Mouse (Mus musculus) heart, postnatal 0 days (tissue): ENCODE measurements around the gene Mtmr3.

Source experiments
- CTCF ChIP-seq: IDR thresholded peaks from 2 replicates; pipeline ENCODE4 v1.5.1; 2016; ENCODE audit warnings: antibody characterized with exemption, control low read depth, low read depth
- EP300 ChIP-seq: IDR thresholded peaks from 2 replicates; pipeline ENCODE4 v1.6.1; 2016; ENCODE audit warnings: antibody characterized with exemption, low read depth

DNA sequence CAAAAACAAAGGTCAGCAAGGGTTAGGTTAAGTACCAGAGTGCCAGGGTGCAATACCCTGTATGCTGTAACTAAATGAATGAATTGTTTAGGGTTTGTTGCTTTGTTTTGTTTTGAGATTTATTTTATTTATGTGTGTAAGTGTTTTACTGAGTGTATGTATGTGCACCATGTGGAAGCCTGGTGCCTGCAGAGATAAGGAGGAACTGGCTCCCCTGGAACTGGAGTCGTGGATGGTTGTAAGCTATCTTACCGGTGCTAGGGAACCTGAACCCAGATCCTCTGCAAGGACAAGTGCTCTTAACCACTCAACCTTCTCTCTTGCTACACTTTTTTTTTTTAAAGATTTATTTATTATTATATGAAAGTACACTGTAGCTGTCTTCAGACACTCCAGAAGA lies 17.6 kb downstream of the Mtmr3 start:
- no peak for TF ChIP-seq CTCF
- TF ChIP-seq EP300, result no peak
